Mouse (Mus musculus): ENCODE results near the gene Plxna1. TPM values are rescaled to one million over a fixed set of nuclear protein-coding genes. Genes with fewer than 3 reads are reported as not detected.

Plxna1 gene
- polyA plus RNA-seq, 1 experiment from 2014 or later: 17.3 TPM

DNA sequence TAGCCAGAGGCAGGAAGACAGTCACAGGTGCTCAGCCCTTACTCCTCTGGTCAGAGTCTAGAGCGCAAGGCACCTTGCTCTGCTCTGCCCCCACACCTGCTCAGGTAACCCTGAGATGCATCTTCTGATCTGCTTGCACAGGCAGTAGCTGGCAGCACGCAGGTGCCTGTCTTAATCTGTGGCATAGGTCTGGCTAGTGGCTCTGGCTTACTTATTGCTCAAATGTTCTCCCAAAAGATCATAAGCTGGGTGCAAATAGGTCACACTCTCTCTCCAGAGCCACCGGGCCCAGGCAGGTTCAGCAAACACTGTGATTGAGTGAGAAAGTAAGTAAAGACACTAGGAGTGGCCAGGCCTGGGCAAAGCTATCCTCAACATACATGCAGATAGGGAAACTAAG is 3.2 kb downstream of the Plxna1 start:
- 66% methylated on average over 3 of the region's 3 CpGs for WGBS
- no peak overlapping the region for H3K9ac ChIP-seq (replicated peaks; ENCODE audit: low read depth, low read length)
- H3K4me1 ChIP-seq (ENCODE audit: control insufficient read depth, insufficient read depth, low read length): peaks cover 30% of the 10 kb centered on the region
- no peak overlapping the region for H3K4me3 ChIP-seq (ENCODE audit: low read depth, low read length)
- H3K36me3 ChIP-seq (ENCODE audit: control insufficient read depth, insufficient read depth, low read length): peaks cover 18% of the 10 kb centered on the region
- no peaks in the 10 kb centered on the region for H3K27me3 ChIP-seq (ENCODE audit: control insufficient read depth, insufficient read depth, low read length)
- H3K9me3 ChIP-seq (ENCODE audit: control insufficient read depth, low read depth, low read length): no peaks in the 10 kb centered on the region
- H3K4me2 ChIP-seq (replicated peaks; ENCODE audit: low read depth, low read length): no peak overlapping the region
- no peak for ATAC-seq (ENCODE audit: insufficient number of reproducible peaks, insufficient read depth, low FRiP score, low read depth)
- H3K27ac ChIP-seq (ENCODE audit: low read length): 0 out of 2 replicates have a peak overlapping the region, but pooled peaks have one; percentile 12

DNA sequence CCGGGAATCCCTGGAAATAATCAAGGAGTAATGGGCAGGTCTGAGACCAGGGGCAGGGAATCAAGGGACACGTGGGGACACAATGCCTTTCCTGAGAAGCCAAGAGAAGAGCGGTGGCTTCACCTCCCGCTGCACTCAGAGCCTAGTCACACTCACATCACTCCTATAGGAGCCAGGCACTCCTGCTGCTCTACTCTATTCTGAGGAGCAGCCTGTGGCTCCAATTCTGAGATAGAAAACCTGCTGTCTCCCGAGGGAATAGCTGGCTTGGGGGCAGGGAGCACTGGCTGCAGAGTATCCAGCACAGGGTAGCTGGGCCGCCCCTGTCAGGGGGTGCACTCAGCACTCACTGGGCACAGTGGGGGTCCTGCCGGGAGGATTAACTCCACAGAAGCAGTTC is 6.8 kb downstream of the Plxna1 start:
- 61% methylated on average over 7 of the region's 7 CpGs for WGBS
- peaks cover 50% of the 10 kb centered on the region for H3K4me1 ChIP-seq (ENCODE audit: control insufficient read depth, insufficient read depth, low read length)
- H3K9me3 ChIP-seq (ENCODE audit: control insufficient read depth, low read depth, low read length): no peaks in the 10 kb centered on the region
- no peak overlapping the region for H3K4me2 ChIP-seq (replicated peaks; ENCODE audit: low read depth, low read length)
- H3K27ac ChIP-seq (ENCODE audit: low read length): no peak overlapping the region
- H3K4me3 ChIP-seq (ENCODE audit: low read depth, low read length): no peak overlapping the region
- no peak for ATAC-seq (ENCODE audit: insufficient number of reproducible peaks, insufficient read depth, low FRiP score, low read depth)
- no peak overlapping the region for H3K9ac ChIP-seq (replicated peaks; ENCODE audit: low read depth, low read length)
- peaks cover 21% of the 10 kb centered on the region for H3K36me3 ChIP-seq (ENCODE audit: control insufficient read depth, insufficient read depth, low read length)
- H3K27me3 ChIP-seq (ENCODE audit: control insufficient read depth, insufficient read depth, low read length): no peaks in the 10 kb centered on the region

GRCm38 (mm10) chr6:89354726-89355125 is 7.7 kb downstream of the Plxna1 start:
- H3K4me2 ChIP-seq (replicated peaks; ENCODE audit: low read depth, low read length): no peak overlapping the region
- no peak overlapping the region for H3K9ac ChIP-seq (replicated peaks; ENCODE audit: low read depth, low read length)
- no peak overlapping the region for H3K27ac ChIP-seq (ENCODE audit: low read length)
- ATAC-seq (ENCODE audit: insufficient number of reproducible peaks, insufficient read depth, low FRiP score, low read depth): no peak
- WGBS: 87% methylated on average over 12 of the region's 12 CpGs
- H3K4me3 ChIP-seq (ENCODE audit: low read depth, low read length): no peak overlapping the region
- no peaks in the 10 kb centered on the region for H3K9me3 ChIP-seq (ENCODE audit: control insufficient read depth, low read depth, low read length)
- peaks cover 42% of the 10 kb centered on the region for H3K4me1 ChIP-seq (ENCODE audit: control insufficient read depth, insufficient read depth, low read length)
- H3K27me3 ChIP-seq (ENCODE audit: control insufficient read depth, insufficient read depth, low read length): no peaks in the 10 kb centered on the region
- peaks cover 26% of the 10 kb centered on the region for H3K36me3 ChIP-seq (ENCODE audit: control insufficient read depth, insufficient read depth, low read length)

DNA sequence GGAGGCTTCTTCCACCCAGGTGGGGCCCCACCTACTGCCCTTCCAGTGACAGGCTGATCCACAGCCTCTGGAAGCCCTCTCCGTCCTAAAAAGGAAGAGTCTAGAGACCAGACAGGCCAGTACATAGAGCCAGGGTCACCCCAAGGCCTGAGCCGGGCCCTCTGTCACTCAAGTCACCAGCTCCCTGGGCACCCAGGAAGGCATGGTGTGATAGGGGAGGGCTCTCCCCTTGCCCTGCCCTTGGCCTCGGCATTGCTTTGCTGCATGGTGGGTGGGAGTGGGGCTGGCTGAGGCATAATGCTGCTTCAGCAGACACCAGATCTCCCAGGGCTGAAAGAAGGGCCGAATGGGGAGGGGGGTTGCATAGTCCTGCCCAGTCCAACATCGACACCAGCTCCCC is 8.3 kb downstream of the Plxna1 start:
- no peak overlapping the region for H3K4me2 ChIP-seq (replicated peaks; ENCODE audit: low read depth, low read length)
- H3K27ac ChIP-seq (ENCODE audit: low read length): peak overlapping the region; percentile 63
- no peak overlapping the region for H3K4me3 ChIP-seq (ENCODE audit: low read depth, low read length)
- no peaks in the 10 kb centered on the region for H3K9me3 ChIP-seq (ENCODE audit: control insufficient read depth, low read depth, low read length)
- peaks cover 26% of the 10 kb centered on the region for H3K36me3 ChIP-seq (ENCODE audit: control insufficient read depth, insufficient read depth, low read length)
- no peaks in the 10 kb centered on the region for H3K27me3 ChIP-seq (ENCODE audit: control insufficient read depth, insufficient read depth, low read length)
- no peak for ATAC-seq (ENCODE audit: insufficient number of reproducible peaks, insufficient read depth, low FRiP score, low read depth)
- peaks cover 35% of the 10 kb centered on the region for H3K4me1 ChIP-seq (ENCODE audit: control insufficient read depth, insufficient read depth, low read length)
- H3K9ac ChIP-seq (replicated peaks; ENCODE audit: low read depth, low read length): no peak overlapping the region
- 76% methylated on average over 5 of the region's 5 CpGs for WGBS

DNA sequence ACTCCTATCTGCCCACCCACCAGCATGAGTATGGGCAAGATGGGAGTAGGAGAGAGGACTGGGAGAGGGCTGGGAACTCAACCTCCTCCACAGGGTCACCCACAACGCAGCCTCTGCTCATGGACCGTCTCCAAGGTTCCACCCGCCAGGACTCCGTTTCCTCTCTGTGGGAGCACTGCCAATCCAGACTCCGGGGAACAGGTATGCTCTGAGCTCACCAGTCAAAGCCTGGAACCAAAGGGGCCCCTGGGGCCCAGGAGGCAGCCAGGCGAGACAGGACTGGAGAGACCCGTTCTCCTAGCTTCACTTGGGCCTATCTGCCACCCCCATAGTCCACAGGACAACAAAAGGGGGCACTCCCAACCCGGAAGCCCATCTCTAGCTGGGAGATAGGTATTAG is 9.3 kb downstream of the Plxna1 start:
- ATAC-seq (ENCODE audit: insufficient number of reproducible peaks, insufficient read depth, low FRiP score, low read depth): no peak
- WGBS: 66% methylated on average over 8 of the region's 8 CpGs
- no peaks in the 10 kb centered on the region for H3K27me3 ChIP-seq (ENCODE audit: control insufficient read depth, insufficient read depth, low read length)
- H3K4me2 ChIP-seq (replicated peaks; ENCODE audit: low read depth, low read length): no peak overlapping the region
- H3K9me3 ChIP-seq (ENCODE audit: control insufficient read depth, low read depth, low read length): no peaks in the 10 kb centered on the region
- H3K9ac ChIP-seq (replicated peaks; ENCODE audit: low read depth, low read length): no peak overlapping the region
- H3K27ac ChIP-seq (ENCODE audit: low read length): peak overlapping the region; percentile 63; the same call in 1 of the 2 replicates
- peaks cover 27% of the 10 kb centered on the region for H3K4me1 ChIP-seq (ENCODE audit: control insufficient read depth, insufficient read depth, low read length)
- H3K36me3 ChIP-seq (ENCODE audit: control insufficient read depth, insufficient read depth, low read length): peaks cover 27% of the 10 kb centered on the region
- no peak overlapping the region for H3K4me3 ChIP-seq (ENCODE audit: low read depth, low read length)

DNA sequence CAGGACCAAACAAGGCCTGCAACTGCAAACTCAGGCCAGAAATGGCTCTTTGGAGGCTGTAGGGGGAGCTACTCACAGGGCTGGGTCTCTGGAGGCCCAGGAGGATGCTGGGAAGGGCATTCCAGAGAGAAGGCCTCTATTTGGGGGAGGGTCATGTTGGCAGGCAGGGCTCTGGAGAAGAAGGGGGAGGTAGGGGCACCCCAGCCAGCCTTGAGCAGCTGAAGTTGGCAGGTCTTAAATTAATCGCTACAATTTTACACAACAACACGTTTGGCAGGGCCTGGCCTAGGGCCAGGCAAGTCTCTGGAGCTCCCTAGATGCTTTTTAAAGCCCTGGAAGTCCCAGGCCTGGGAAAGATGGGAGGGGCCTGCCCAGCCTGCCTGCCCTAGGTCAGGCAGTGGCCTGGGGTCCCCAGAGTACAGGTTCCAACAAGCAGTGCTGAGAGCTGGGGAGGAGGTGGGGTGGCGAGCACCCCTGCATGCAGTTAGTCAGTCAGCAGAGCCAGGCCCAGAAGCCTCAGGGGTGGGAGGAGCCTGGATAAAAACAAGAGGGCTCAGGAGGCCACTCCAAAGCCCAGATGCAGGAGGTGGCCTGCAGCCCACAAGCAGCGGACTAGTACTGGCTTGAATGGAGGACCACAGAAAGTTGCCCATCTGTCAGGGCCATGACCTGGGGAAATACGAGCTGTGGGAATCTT is 10.8 kb downstream of the Plxna1 start:
- no peaks in the 10 kb centered on the region for H3K27me3 ChIP-seq (ENCODE audit: control insufficient read depth, insufficient read depth, low read length)
- peaks cover 32% of the 10 kb centered on the region for H3K36me3 ChIP-seq (ENCODE audit: control insufficient read depth, insufficient read depth, low read length)
- no peak overlapping the region for H3K4me2 ChIP-seq (replicated peaks; ENCODE audit: low read depth, low read length)
- WGBS: 22% methylated on average over 5 of the region's 5 CpGs
- peak overlapping the region; percentile 50 for H3K27ac ChIP-seq (ENCODE audit: low read length)
- H3K9me3 ChIP-seq (ENCODE audit: control insufficient read depth, low read depth, low read length): no peaks in the 10 kb centered on the region
- H3K4me3 ChIP-seq (ENCODE audit: low read depth, low read length): no peak overlapping the region
- H3K9ac ChIP-seq (replicated peaks; ENCODE audit: low read depth, low read length): no peak overlapping the region
- H3K4me1 ChIP-seq (ENCODE audit: control insufficient read depth, insufficient read depth, low read length): peaks cover 27% of the 10 kb centered on the region
- ATAC-seq (ENCODE audit: insufficient number of reproducible peaks, insufficient read depth, low FRiP score, low read depth): peak; percentile 67

DNA sequence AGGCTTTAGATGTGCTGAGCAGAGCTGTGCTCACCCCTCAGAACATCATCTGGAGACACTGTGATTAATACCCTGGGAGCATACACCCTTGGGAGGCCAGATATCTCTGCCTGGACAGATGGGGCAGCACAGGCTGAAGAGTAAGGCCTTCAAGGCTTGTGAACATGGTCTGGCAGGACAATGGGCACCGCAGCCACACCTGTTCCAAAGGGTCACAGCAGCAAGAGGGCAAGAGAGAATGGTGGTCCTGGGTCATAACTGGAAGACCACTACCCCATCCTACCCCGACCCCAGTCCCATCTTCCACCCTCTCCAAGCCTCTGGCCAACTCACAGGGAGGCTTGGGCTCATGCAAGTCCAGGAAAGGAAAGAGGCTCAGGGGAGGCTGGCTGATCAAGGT is 11.9 kb downstream of the Plxna1 start:
- peak overlapping the region; percentile 50; the same call in 1 of the 2 replicates for H3K27ac ChIP-seq (ENCODE audit: low read length)
- peaks cover 26% of the 10 kb centered on the region for H3K36me3 ChIP-seq (ENCODE audit: control insufficient read depth, insufficient read depth, low read length)
- H3K4me3 ChIP-seq (ENCODE audit: low read depth, low read length): no peak overlapping the region
- H3K9ac ChIP-seq (replicated peaks; ENCODE audit: low read depth, low read length): no peak overlapping the region
- no peak for ATAC-seq (ENCODE audit: insufficient number of reproducible peaks, insufficient read depth, low FRiP score, low read depth)
- H3K9me3 ChIP-seq (ENCODE audit: control insufficient read depth, low read depth, low read length): no peaks in the 10 kb centered on the region
- H3K4me2 ChIP-seq (replicated peaks; ENCODE audit: low read depth, low read length): no peak overlapping the region
- 97% methylated on average over 2 of the region's 2 CpGs for WGBS
- no peaks in the 10 kb centered on the region for H3K27me3 ChIP-seq (ENCODE audit: control insufficient read depth, insufficient read depth, low read length)
- peaks cover 30% of the 10 kb centered on the region for H3K4me1 ChIP-seq (ENCODE audit: control insufficient read depth, insufficient read depth, low read length)

GRCm38 (mm10) chr6:89350037-89350515 is 12.3 kb downstream of the Plxna1 start:
- H3K4me1 ChIP-seq (ENCODE audit: control insufficient read depth, insufficient read depth, low read length): peaks cover 34% of the 10 kb centered on the region
- no peak overlapping the region for H3K4me3 ChIP-seq (ENCODE audit: low read depth, low read length)
- no peak overlapping the region for H3K9ac ChIP-seq (replicated peaks; ENCODE audit: low read depth, low read length)
- H3K27ac ChIP-seq (ENCODE audit: low read length): no peak overlapping the region
- no peaks in the 10 kb centered on the region for H3K27me3 ChIP-seq (ENCODE audit: control insufficient read depth, insufficient read depth, low read length)
- no peak for ATAC-seq (ENCODE audit: insufficient number of reproducible peaks, insufficient read depth, low FRiP score, low read depth)
- H3K4me2 ChIP-seq (replicated peaks; ENCODE audit: low read depth, low read length): no peak overlapping the region
- WGBS: 54% methylated on average over 1 of the region's 1 CpGs
- peaks cover 26% of the 10 kb centered on the region for H3K36me3 ChIP-seq (ENCODE audit: control insufficient read depth, insufficient read depth, low read length)
- H3K9me3 ChIP-seq (ENCODE audit: control insufficient read depth, low read depth, low read length): no peaks in the 10 kb centered on the region

GRCm38 (mm10) chr6:89348363-89348762 is 14.1 kb downstream of the Plxna1 start:
- ATAC-seq (ENCODE audit: insufficient number of reproducible peaks, insufficient read depth, low FRiP score, low read depth): no peak
- peaks cover 18% of the 10 kb centered on the region for H3K36me3 ChIP-seq (ENCODE audit: control insufficient read depth, insufficient read depth, low read length)
- 88% methylated on average over 9 of the region's 9 CpGs for WGBS
- H3K4me1 ChIP-seq (ENCODE audit: control insufficient read depth, insufficient read depth, low read length): peaks cover 41% of the 10 kb centered on the region
- H3K4me2 ChIP-seq (replicated peaks; ENCODE audit: low read depth, low read length): no peak overlapping the region
- H3K27ac ChIP-seq (ENCODE audit: low read length): no peak overlapping the region
- no peak overlapping the region for H3K4me3 ChIP-seq (ENCODE audit: low read depth, low read length)
- H3K9ac ChIP-seq (replicated peaks; ENCODE audit: low read depth, low read length): no peak overlapping the region
- no peaks in the 10 kb centered on the region for H3K27me3 ChIP-seq (ENCODE audit: control insufficient read depth, insufficient read depth, low read length)
- no peaks in the 10 kb centered on the region for H3K9me3 ChIP-seq (ENCODE audit: control insufficient read depth, low read depth, low read length)
